Mouse (Mus musculus) kidney, embryonic 14.5 days (tissue): ENCODE results near the gene Snx32. TPM values are rescaled to one million over a fixed set of nuclear protein-coding genes. Genes with fewer than 3 reads are reported as not detected.
A peak's percentile ranks its signal among the peaks of the same experiment; 100 is the strongest.

Experiments used
- ATAC-seq: fragments of 200-750 bp; cut with Nextera tagmentation; 2 replicates; pipeline ENCODE4 v1.8.0; 2017; ENCODE audit warnings: moderate number of reproducible peaks, mild to moderate bottlenecking, moderate TSS enrichment, moderate library complexity; ENCODE audit not compliant: low FRiP score, low TSS enrichment
- H3K27ac ChIP-seq: fragments of 300-500 bp; sonication (generic); 2 replicates; pipeline ENCODE4 v1.5.1; 2014; ENCODE audit warnings: low read depth, mild to moderate bottlenecking, low read length, moderate library complexity, mixed read lengths
- H3K27me3 ChIP-seq: fragments of 300-500 bp; sonication (generic); 2 replicates; pipeline ENCODE4 v1.6.1; 2014; ENCODE audit warnings: mild to moderate bottlenecking, low read length; ENCODE audit not compliant: control insufficient read depth, insufficient read depth
- H3K36me3 ChIP-seq: fragments of 300-500 bp; sonication (generic); 2 replicates; pipeline ENCODE4 v1.6.1; 2014; ENCODE audit warnings: low read length, mixed read lengths; ENCODE audit not compliant: control insufficient read depth, insufficient read depth
- H3K4me1 ChIP-seq: fragments of 300-500 bp; sonication (generic); 2 replicates; pipeline ENCODE4 v1.6.1; 2014; ENCODE audit warnings: low read length, mixed read lengths; ENCODE audit not compliant: control insufficient read depth, insufficient read depth
- H3K4me2 ChIP-seq: fragments of 300-500 bp; sonication (generic); replicated peaks from 2 replicates; pipeline ENCODE4 v1.6.1; 2014; ENCODE audit warnings: low read depth, mild to moderate bottlenecking, low read length
- H3K4me3 ChIP-seq: fragments of 300-500 bp; sonication (generic); 2 replicates; pipeline ENCODE4 v1.5.1; 2014; ENCODE audit warnings: mild to moderate bottlenecking, low read length
- H3K9ac ChIP-seq: fragments of 300-500 bp; sonication (generic); 2 replicates; pipeline ENCODE4 v1.6.1; 2014; ENCODE audit warnings: low read depth, mild to moderate bottlenecking, low read length, moderate library complexity
- H3K9me3 ChIP-seq: fragments of 300-500 bp; sonication (generic); 2 replicates; pipeline ENCODE4 v1.6.1; 2016; ENCODE audit warnings: low read length; ENCODE audit not compliant: control insufficient read depth
- WGBS: fragments of 180-500 bp; shearing (Covaris S2); extraction: QIAGEN DNeasy Blood & Tissue Kit; methylation state at CpG from one replicate; pipeline ENCODE4 v1.1.7; 2014; 5-methylcytosine and 5-hydroxymethylcytosine counted together
- polyA plus RNA-seq: library from polyadenylated mRNA; unstranded; fragments of >200 nt; fragmentation: Nextera tagmentation; extraction: Ambion mirVana; gene quantifications from 2 replicates; pipeline ENCODE4 v1.2.1, GENCODE M21; 2014

The Snx32 gene
- polyA plus RNA-seq, 1 experiment from 2014 or later: 6.5 TPM

DNA sequence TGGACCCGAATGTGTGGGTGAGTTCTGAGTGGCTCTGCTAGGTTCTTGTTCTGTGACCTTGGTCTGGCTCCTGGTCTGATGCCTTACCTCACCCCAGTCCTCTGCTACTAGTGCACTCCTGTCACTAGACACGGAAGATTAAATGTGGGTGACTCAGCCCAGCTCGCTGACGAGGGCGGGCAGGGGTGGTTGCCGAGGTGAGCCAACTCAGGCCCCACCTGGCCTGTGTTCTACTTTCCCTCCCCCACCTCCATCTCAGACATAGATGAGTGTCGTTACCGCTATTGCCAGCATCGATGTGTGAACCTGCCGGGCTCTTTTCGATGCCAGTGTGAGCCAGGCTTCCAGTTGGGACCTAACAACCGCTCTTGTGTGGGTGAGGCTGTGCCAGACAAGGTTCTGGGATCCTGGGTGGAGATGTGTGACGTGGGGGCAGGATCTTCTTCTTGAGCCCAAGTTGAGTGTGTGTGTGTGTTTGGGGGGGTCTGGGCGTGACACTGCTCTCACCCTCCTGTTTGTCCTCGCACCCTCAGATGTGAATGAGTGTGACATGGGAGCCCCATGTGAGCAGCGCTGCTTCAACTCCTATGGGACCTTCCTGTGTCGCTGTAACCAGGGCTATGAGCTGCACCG is 32.6 kb downstream of the Snx32 start:
- no peak overlapping the region for H3K27ac ChIP-seq
- no peak for ATAC-seq
- H3K4me1 ChIP-seq: peaks cover 20% of the 10 kb centered on the region; the same call in 1 of the 2 replicates
- no peaks in the 10 kb centered on the region for H3K27me3 ChIP-seq
- H3K9ac ChIP-seq: no peak overlapping the region
- no peak overlapping the region for H3K4me3 ChIP-seq
- H3K4me2 ChIP-seq: no peak overlapping the region
- 83% methylated on average over 18 of the region's 18 CpGs for WGBS
- H3K36me3 ChIP-seq: peaks cover 58% of the 10 kb centered on the region
- H3K9me3 ChIP-seq: no peaks in the 10 kb centered on the region

DNA sequence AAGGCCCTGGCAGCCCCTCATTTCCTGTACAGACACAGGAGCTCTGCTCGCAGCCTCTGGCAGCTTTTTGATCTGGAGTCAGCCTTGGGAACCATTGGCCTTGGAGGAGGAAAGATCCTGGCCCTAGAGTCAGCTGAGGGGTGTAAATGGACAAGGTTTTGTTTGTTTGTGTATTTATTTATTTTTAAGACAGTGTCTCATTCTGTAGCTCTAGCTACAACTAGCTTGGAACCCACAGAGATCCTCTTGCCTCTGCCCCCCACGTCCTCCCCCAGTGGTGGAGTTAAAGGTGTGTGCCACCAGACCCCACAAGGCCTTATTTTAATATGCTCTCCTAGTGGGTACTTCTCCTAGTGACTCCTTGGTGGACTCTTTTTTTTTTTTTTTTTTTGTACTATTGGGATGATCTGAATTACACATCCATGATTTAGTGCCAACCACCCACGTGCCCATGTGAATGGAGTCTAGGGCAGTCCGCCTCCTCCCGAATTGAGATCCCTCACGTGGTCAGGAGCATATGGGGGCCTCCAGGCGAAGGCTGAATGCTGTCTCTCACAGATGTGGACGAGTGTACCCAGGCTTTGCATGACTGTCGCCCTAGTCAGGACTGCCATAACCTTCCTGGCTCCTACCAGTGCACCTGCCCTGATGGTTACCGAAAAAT is 33.2 kb downstream of the Snx32 start:
- no peak for ATAC-seq
- H3K27me3 ChIP-seq: no peaks in the 10 kb centered on the region
- H3K36me3 ChIP-seq: peaks cover 51% of the 10 kb centered on the region
- peaks cover 20% of the 10 kb centered on the region; the same call in 1 of the 2 replicates for H3K4me1 ChIP-seq
- 83% methylated on average over 10 of the region's 10 CpGs for WGBS
- no peak overlapping the region for H3K9ac ChIP-seq
- no peak overlapping the region for H3K4me2 ChIP-seq
- no peak overlapping the region for H3K4me3 ChIP-seq
- no peaks in the 10 kb centered on the region for H3K9me3 ChIP-seq
- no peak overlapping the region for H3K27ac ChIP-seq

DNA sequence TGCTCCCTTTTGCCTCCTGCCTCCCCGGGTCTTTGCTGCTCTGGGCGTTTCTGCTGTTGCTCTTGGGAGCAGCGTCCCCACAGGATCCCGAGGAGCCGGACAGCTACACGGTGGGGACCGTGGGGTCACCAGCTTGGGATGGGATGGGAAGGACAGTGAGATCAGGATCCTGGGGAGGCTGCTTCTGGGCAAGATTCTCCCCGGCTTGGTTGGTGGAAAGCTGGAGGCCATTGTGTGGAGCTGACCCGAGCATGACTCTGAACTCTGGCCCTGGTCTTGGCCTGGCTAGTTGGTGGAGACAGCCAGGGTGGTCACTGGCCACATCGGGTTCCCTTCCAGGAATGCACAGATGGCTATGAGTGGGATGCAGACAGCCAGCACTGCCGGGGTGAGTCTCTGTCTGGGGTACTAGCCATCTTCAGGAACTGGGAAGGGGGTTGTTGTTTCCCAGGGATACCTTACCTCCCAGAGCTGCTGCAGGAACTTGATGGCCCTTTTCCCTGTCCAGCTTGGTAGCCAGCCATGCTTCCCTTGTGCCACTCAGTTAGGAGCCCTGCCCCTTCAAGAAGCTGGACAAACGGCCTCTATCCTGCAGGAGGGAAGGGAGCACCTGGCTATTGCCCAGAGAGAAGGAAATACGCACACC is 35.1 kb downstream of the Snx32 start:
- Histone ChIP-seq H3K4me1 (peaks cover 20% of the 10 kb centered on the region; the same call in 1 of the 2 replicates), H3K4me3 (peak overlapping the region; percentile 66), H3K27ac (peak overlapping the region; percentile 91; the same call in 1 of the 2 replicates), H3K9ac (peak overlapping the region; percentile 86), H3K4me2 (peak overlapping the region; percentile 78), H3K36me3 (peaks cover 32% of the 10 kb centered on the region), H3K9me3 (no peaks in the 10 kb centered on the region), H3K27me3 (no peaks in the 10 kb centered on the region)
- ATAC-seq: peak; percentile 34; the same call in 1 of the 2 replicates
- WGBS: 15% methylated on average over 13 of the region's 13 CpGs

DNA sequence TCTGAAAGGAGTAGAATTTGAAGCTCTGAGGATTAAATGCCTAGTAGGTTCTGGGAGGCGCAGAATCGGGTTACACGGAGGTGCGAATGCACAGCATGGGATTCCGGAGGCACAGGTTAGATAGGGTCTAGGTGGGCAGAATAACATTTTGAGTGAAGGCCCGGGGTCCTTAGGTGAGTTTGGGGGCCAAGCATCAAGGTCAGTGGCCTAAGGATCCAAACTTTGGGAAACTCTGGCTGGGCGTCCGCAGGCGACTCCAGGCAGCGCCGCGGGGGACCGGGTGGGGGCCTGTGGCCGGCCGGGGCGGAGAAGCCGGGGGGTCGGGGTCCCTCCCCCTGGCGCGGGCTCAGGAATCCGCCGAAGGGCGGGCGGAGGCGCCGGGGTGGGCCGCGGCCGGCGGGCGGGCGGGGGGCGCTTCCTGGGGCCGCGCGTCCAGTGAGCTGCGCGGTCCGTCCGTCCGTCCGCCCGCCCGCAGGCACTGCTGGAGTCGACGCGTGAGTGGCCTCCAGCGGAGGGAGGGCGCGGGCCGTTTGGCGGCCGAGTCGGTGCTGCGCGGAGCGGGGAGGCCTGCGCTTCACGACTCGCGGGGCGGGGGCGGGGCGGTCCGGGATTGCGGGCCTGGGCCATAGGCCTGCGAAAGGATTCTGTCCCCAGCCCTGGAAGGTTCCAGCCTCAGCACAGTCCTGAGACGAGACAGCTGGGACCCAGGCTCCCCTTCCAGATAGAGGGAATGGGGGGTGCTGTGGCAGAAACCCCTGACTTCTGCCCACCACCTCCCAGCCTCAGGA is 35.9 kb downstream of the Snx32 start:
- Histone ChIP-seq H3K36me3 (peaks cover 26% of the 10 kb centered on the region; the same call in 1 of the 2 replicates), H3K27ac (peak overlapping the region; percentile 91), H3K4me1 (peaks cover 20% of the 10 kb centered on the region; the same call in 1 of the 2 replicates), H3K9ac (peak overlapping the region; percentile 86), H3K4me2 (peak overlapping the region; percentile 78), H3K27me3 (no peaks in the 10 kb centered on the region), H3K9me3 (no peaks in the 10 kb centered on the region), H3K4me3 (peak overlapping the region; percentile 66)
- ATAC-seq: peak; percentile 65
- WGBS: 2% methylated on average over 54 of the region's 68 CpGs

GRCm38 (mm10) chr19:5473720-5474119 is 36.6 kb downstream of the Snx32 start, which contains the start of gene Efemp2:
Efemp2 (plus strand) TSS chr19:5473954.
- WGBS: under 1% methylated on average over 22 of the region's 22 CpGs
- Histone ChIP-seq H3K36me3 (peaks cover 19% of the 10 kb centered on the region; the same call in 1 of the 2 replicates), H3K4me3 (peak within 1 kb of the TSS; percentile 66), H3K9ac (peak within 1 kb of the TSS; percentile 86), H3K4me1 (peaks cover 20% of the 10 kb centered on the region; the same call in 1 of the 2 replicates), H3K9me3 (no peaks in the 10 kb centered on the region), H3K27ac (peak within 1 kb of the TSS; percentile 91), H3K27me3 (no peaks in the 10 kb centered on the region), H3K4me2 (peak within 1 kb of the TSS; percentile 78)
- ATAC-seq: peak; percentile 71

DNA sequence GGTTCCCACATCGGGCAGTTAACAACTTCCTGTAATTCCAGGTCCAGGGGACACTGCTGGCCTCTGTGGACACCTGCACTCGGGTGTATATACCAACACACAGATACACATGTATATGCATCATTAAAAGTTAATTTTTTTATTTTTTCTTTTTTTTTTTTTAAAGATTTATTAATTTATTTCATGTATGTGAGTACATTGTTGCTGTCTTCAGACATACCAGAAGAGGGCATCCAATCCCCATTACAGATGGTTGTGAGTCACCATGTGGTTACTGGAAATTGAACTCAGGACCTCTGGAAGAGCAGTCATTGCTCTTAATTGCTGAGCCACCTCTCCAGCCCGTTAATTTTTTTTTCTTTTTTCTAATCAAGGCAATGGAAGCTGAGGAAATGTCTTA is 37.5 kb downstream of the Snx32 start:
- Histone ChIP-seq H3K9ac (no peak overlapping the region), H3K27me3 (no peaks in the 10 kb centered on the region), H3K9me3 (no peaks in the 10 kb centered on the region), H3K4me1 (peaks cover 20% of the 10 kb centered on the region; the same call in 1 of the 2 replicates), H3K4me2 (no peak overlapping the region), H3K36me3 (peaks cover 10% of the 10 kb centered on the region; the same call in 1 of the 2 replicates), H3K4me3 (no peak overlapping the region), H3K27ac (no peak overlapping the region)
- no peak for ATAC-seq
- 81% methylated on average over 3 of the region's 3 CpGs for WGBS

- ATAC-seq: no peak
- Histone ChIP-seq H3K4me3 (no peak overlapping the region), H3K36me3 (peaks cover 10% of the 10 kb centered on the region), H3K9ac (no peak overlapping the region), H3K4me1 (peaks cover 20% of the 10 kb centered on the region; the same call in 1 of the 2 replicates), H3K27ac (no peak overlapping the region), H3K4me2 (no peak overlapping the region), H3K27me3 (no peaks in the 10 kb centered on the region), H3K9me3 (no peaks in the 10 kb centered on the region)
- 59% methylated on average over 5 of the region's 5 CpGs for WGBS
Observed at GRCm38 (mm10) chr19:5471846-5472245, 38.5 kb downstream of the Snx32 start.

DNA sequence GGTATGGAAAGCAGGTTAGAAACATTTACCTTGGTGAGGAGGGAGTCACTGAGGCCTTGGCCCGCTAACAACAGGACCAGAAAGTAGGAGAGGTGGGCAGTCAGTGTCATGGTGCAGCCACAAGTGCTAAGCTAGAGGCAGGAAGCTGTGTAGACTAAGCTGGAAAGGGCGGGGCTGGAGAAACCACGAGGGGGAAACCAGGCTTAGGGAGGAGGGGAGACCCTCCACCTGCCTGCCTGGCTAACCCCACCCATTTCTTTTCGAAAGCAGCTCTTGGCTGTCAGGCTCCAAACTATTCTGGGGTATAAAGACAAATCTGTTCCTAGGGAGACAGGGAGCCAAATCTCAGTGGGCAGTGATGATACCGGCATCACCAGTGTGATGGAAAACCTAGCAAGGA is 42.0 kb downstream of the Snx32 start, which contains the start of gene Ctsw:
TSS of gene Ctsw (minus strand) at position 134 of the 400 bp plus-strand sequence.
- H3K9me3 ChIP-seq: no peaks in the 10 kb centered on the region
- H3K27me3 ChIP-seq: no peaks in the 10 kb centered on the region
- no peak for ATAC-seq
- no peak within 1 kb of the TSS for H3K27ac ChIP-seq
- H3K4me1 ChIP-seq: no peaks in the 10 kb centered on the region
- no peak within 1 kb of the TSS for H3K4me2 ChIP-seq
- H3K36me3 ChIP-seq: peaks cover 41% of the 10 kb centered on the region
- H3K9ac ChIP-seq: no peak within 1 kb of the TSS
- WGBS: 62% methylated on average over 5 of the region's 5 CpGs
- H3K4me3 ChIP-seq: no peak within 1 kb of the TSS
